Mouse (Mus musculus): ENCODE measurements around the gene Chn2. TPM values are rescaled to one million over a fixed set of nuclear protein-coding genes. Genes with fewer than 3 reads are reported as not detected.

Gene Chn2
- total and polyA plus RNA-seq, 3 experiments: not detected

DNA sequence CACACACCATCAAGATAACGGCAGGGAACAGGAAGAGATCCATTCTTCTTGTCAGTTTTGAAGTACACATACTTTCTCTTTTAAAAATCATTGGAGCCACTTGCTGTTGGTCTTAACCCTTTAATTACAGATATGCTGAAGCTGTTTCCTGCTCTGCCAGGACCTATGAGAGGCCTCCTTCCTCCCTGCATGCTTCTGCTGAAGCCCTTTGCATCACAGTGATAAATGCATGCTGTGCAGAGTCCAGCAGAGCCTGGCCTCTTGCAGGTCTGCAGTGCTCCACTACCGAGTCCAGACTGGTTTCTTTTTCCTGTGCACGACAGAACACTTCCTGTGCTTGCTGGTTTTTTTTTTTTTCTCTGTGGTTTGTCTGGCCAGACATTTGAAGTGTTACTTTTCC is 119.0 kb downstream of the Chn2 start:
- Histone ChIP-seq H3K9me3 (replicated peaks; ENCODE audit: low read length) (no peaks in the 10 kb centered on the region), H3K9ac (ENCODE audit: insufficient read depth, low read depth) (no peak overlapping the region), H3K36me3 (replicated peaks in 1 of 2; ENCODE audit: control insufficient read depth in 1 of 2, insufficient read depth in 1 of 2, low read length in 1 of 2) (no peaks in the 10 kb centered on the region), H3K79me2 (replicated peaks; ENCODE audit: control insufficient read depth, extremely low read depth, insufficient read depth, poor library complexity, severe bottlenecking) (no peaks in the 10 kb centered on the region), H3K4me1 (ENCODE audit: control insufficient read depth in 1 of 2, insufficient read depth in 2 of 2) (peaks cover 17 to 49% of the 10 kb centered on the region in 2 experiments), H3K27me3 (replicated peaks) (no peaks in the 10 kb centered on the region), H3K4me2 (ENCODE audit: insufficient read depth, low read depth, poor library complexity, severe bottlenecking) (peak overlapping the region; percentile 39), H3K27ac (ENCODE audit: insufficient read depth, low read depth) (no peak overlapping the region), H3K4me3 (replicated peaks in 1 of 3; ENCODE audit: low read depth in 2 of 3, low read length in 2 of 3, poor library complexity in 1 of 3) (no peak overlapping the region)
- peak; percentile 87 for TF ChIP-seq ZNF384 (IDR thresholded peaks at IDR 0.05; ENCODE audit: low read depth, low read length)
- no peak for TF ChIP-seq ZKSCAN1 (IDR thresholded peaks at IDR 0.05; ENCODE audit: borderline replicate concordance, low read depth, low read length)
- DNase-seq (ENCODE audit: extremely low read depth): no peak
- in situ Hi-C loops (cut with MboI; ENCODE audit: low pct_ligation_motif_present, low pct_unique_long_range_greater_than_20kb, low sequenced_read_pairs): no loop called here
- dilution Hi-C loops (cut with MboI; ENCODE audit: extremely low pct_ligation_motif_present, extremely low pct_unique_long_range_greater_than_20kb, low sequenced_read_pairs): no loop called here

GRCm38 (mm10) chr6:54160677-54161076 is 121.3 kb downstream of the Chn2 start:
- Histone ChIP-seq H3K36me3 (replicated peaks in 1 of 2; ENCODE audit: control insufficient read depth in 1 of 2, insufficient read depth in 1 of 2, low read length in 1 of 2) (no peaks in the 10 kb centered on the region), H3K9ac (ENCODE audit: insufficient read depth, low read depth) (no peak overlapping the region), H3K79me2 (replicated peaks; ENCODE audit: control insufficient read depth, extremely low read depth, insufficient read depth, poor library complexity, severe bottlenecking) (no peaks in the 10 kb centered on the region), H3K4me1 (ENCODE audit: control insufficient read depth in 1 of 2, insufficient read depth in 2 of 2) (peaks cover 12 to 47% of the 10 kb centered on the region in 2 experiments), H3K4me3 (replicated peaks in 1 of 3; ENCODE audit: low read depth in 2 of 3, low read length in 2 of 3, poor library complexity in 1 of 3) (no peak overlapping the region), H3K27me3 (replicated peaks) (no peaks in the 10 kb centered on the region), H3K9me3 (replicated peaks; ENCODE audit: low read length) (no peaks in the 10 kb centered on the region), H3K4me2 (ENCODE audit: insufficient read depth, low read depth, poor library complexity, severe bottlenecking) (no peak overlapping the region), H3K27ac (ENCODE audit: insufficient read depth, low read depth) (no peak overlapping the region)
- no peak for DNase-seq (ENCODE audit: extremely low read depth)
- dilution Hi-C loops (cut with MboI; ENCODE audit: extremely low pct_ligation_motif_present, extremely low pct_unique_long_range_greater_than_20kb, low sequenced_read_pairs): no loop called here
- in situ Hi-C loops (cut with MboI; ENCODE audit: low pct_ligation_motif_present, low pct_unique_long_range_greater_than_20kb, low sequenced_read_pairs): loop anchor here (10.0 kb wide), 1 partner anchor 126 kb away; the partner anchor contains the start of gene Chn2
- TF ChIP-seq ZMIZ1 (IDR thresholded peaks at IDR 0.05; ENCODE audit: low read depth, low read length) (no peak), TCF12 (IDR thresholded peaks at IDR 0.05; ENCODE audit: low read depth, low read length) (no peak), USF2 (conservative IDR thresholded peaks at IDR 0.05; ENCODE audit: low read depth, low read length) (no peak), MAZ (IDR thresholded peaks at IDR 0.05; ENCODE audit: low read depth, low read length) (no peak)

- no peak overlapping the region for H3K27ac ChIP-seq (ENCODE audit: insufficient read depth, low read depth)
- H3K4me1 ChIP-seq (ENCODE audit: control insufficient read depth in 1 of 2, insufficient read depth in 2 of 2): peaks cover 12 to 43% of the 10 kb centered on the region in 2 experiments
- in situ Hi-C loops (cut with MboI; ENCODE audit: low pct_ligation_motif_present, low pct_unique_long_range_greater_than_20kb, low sequenced_read_pairs) (loop anchor here (10.0 kb wide), 1 partner anchor 126 kb away; the partner anchor contains the start of gene Chn2), dilution Hi-C loops (cut with MboI; ENCODE audit: extremely low pct_ligation_motif_present, extremely low pct_unique_long_range_greater_than_20kb, low sequenced_read_pairs) (no loop called here)
- no peak for TF ChIP-seq SMC3 (IDR thresholded peaks at IDR 0.05; ENCODE audit: low read depth, low read length)
- TF ChIP-seq TBP (conservative IDR thresholded peaks at IDR 0.05; ENCODE audit: low read depth, low read length): no peak
- no peak for TF ChIP-seq CHD2 (IDR thresholded peaks at IDR 0.05; ENCODE audit: low read length)
- TF ChIP-seq MAX (IDR thresholded peaks at IDR 0.05; ENCODE audit: low read length): no peak
- no peak for TF ChIP-seq MXI1 (IDR thresholded peaks at IDR 0.05; ENCODE audit: low read depth, low read length)
- no peak for TF ChIP-seq ETS1 (conservative IDR thresholded peaks at IDR 0.05; ENCODE audit: low read depth, low read length)
- no peak for TF ChIP-seq ZMIZ1 (IDR thresholded peaks at IDR 0.05; ENCODE audit: low read depth, low read length)
- TF ChIP-seq ZC3H11A (IDR thresholded peaks at IDR 0.05; ENCODE audit: low read depth, low read length): no peak
- H3K27me3 ChIP-seq (replicated peaks): no peaks in the 10 kb centered on the region
- H3K36me3 ChIP-seq (replicated peaks in 1 of 2; ENCODE audit: control insufficient read depth in 1 of 2, insufficient read depth in 1 of 2, low read length in 1 of 2): no peaks in the 10 kb centered on the region
- no peaks in the 10 kb centered on the region for H3K79me2 ChIP-seq (replicated peaks; ENCODE audit: control insufficient read depth, extremely low read depth, insufficient read depth, poor library complexity, severe bottlenecking)
- H3K9me3 ChIP-seq (replicated peaks; ENCODE audit: low read length): no peaks in the 10 kb centered on the region
- H3K9ac ChIP-seq (ENCODE audit: insufficient read depth, low read depth): no peak overlapping the region
- no peak for DNase-seq (ENCODE audit: extremely low read depth)
- no peak overlapping the region for H3K4me3 ChIP-seq (replicated peaks in 1 of 3; ENCODE audit: low read depth in 2 of 3, low read length in 2 of 3, poor library complexity in 1 of 3)
- H3K4me2 ChIP-seq (ENCODE audit: insufficient read depth, low read depth, poor library complexity, severe bottlenecking): no peak overlapping the region
Measured at GRCm38 (mm10) chr6:54161246-54161645, 121.9 kb downstream of the Chn2 start.
